Mouse (Mus musculus) limb, embryonic 13.5 days (tissue): ENCODE data around the gene Tmem87b. TPM values are rescaled to one million over a fixed set of nuclear protein-coding genes. Genes with fewer than 3 reads are reported as not detected.

ENCODE experiments used
- ATAC-seq: fragments of 200-750 bp; cut with Nextera tagmentation; 2 replicates; pipeline ENCODE4 v1.8.0; 2017; ENCODE audit warnings: low read depth, moderate number of reproducible peaks, moderate TSS enrichment; ENCODE audit not compliant: low FRiP score
- H3K27ac ChIP-seq: fragments of 300-500 bp; sonication (generic); 2 replicates; pipeline ENCODE4 v1.5.1; 2015; ENCODE audit warnings: inconsistent platforms, mild to moderate bottlenecking, moderate library complexity
- H3K27me3 ChIP-seq: fragments of 300-500 bp; sonication (generic); 2 replicates; pipeline ENCODE4 v1.6.1; 2015; ENCODE audit warnings: mild to moderate bottlenecking, inconsistent platforms
- H3K36me3 ChIP-seq: fragments of 300-500 bp; sonication (generic); 2 replicates; pipeline ENCODE4 v1.6.1; 2015; ENCODE audit warnings: inconsistent platforms, mild to moderate bottlenecking, moderate library complexity
- H3K4me1 ChIP-seq: fragments of 300-500 bp; sonication (generic); 2 replicates; pipeline ENCODE4 v1.6.1; 2015; ENCODE audit warnings: inconsistent platforms
- H3K4me2 ChIP-seq: fragments of 300-500 bp; sonication (generic); replicated peaks from 2 replicates; pipeline ENCODE4 v1.6.1; 2015; ENCODE audit warnings: inconsistent platforms, mild to moderate bottlenecking, moderate library complexity
- H3K4me3 ChIP-seq: fragments of 300-500 bp; sonication (generic); 2 replicates; pipeline ENCODE4 v1.5.1; 2015; ENCODE audit warnings: moderate library complexity, mild to moderate bottlenecking, inconsistent platforms
- H3K9ac ChIP-seq: fragments of 300-500 bp; sonication (generic); 2 replicates; pipeline ENCODE4 v1.6.1; 2015; ENCODE audit warnings: mild to moderate bottlenecking, inconsistent platforms
- H3K9me3 ChIP-seq: fragments of 300-500 bp; sonication (generic); 2 replicates; pipeline ENCODE4 v1.6.1; 2016; ENCODE audit warnings: inconsistent platforms
- WGBS: fragments of 180-500 bp; shearing (Covaris S2); methylation state at CpG from one replicate; pipeline ENCODE4 v1.1.7; 2015; 5-methylcytosine and 5-hydroxymethylcytosine counted together
- polyA plus RNA-seq: library from polyadenylated mRNA; unstranded; fragments of >200 nt; fragmentation: Nextera tagmentation; extraction: Ambion mirVana; gene quantifications from 2 replicates; pipeline ENCODE4 v1.2.1, GENCODE M21; 2015

Tmem87b gene
- polyA plus RNA-seq, 1 experiment from 2014 or later, result 33.8 TPM

- Histone ChIP-seq H3K9ac (no peak overlapping the region), H3K9me3 (no peaks in the 10 kb centered on the region), H3K4me1 (peaks cover 16% of the 10 kb centered on the region), H3K27ac (no peak overlapping the region), H3K27me3 (no peaks in the 10 kb centered on the region), H3K4me2 (no peak overlapping the region), H3K4me3 (no peak overlapping the region), H3K36me3 (peaks cover 35% of the 10 kb centered on the region)
- no peak for ATAC-seq
- WGBS, result 94% methylated on average over 5 of the region's 5 CpGs
Measured at GRCm38 (mm10) chr2:128823893-128824292, 6.0 kb downstream of the Tmem87b start.

GRCm38 (mm10) chr2:128827787-128828186 lies 9.9 kb downstream of the Tmem87b start:
- WGBS, result 96% methylated on average over 1 of the region's 1 CpGs
- no peak for ATAC-seq

GRCm38 (mm10) chr2:128832611-128833010 lies 14.7 kb downstream of the Tmem87b start:
- Histone ChIP-seq H3K9me3 (no peaks in the 10 kb centered on the region), H3K27me3 (no peaks in the 10 kb centered on the region), H3K4me1 (no peaks in the 10 kb centered on the region), H3K4me3 (no peak overlapping the region), H3K27ac (no peak overlapping the region), H3K4me2 (no peak overlapping the region), H3K36me3 (peaks cover 84% of the 10 kb centered on the region), H3K9ac (no peak overlapping the region)
- WGBS, result 91% methylated on average over 3 of the region's 3 CpGs
- ATAC-seq, result no peak

More at GRCm38 (mm10) chr2:128827787-128828186, 9.9 kb downstream of the Tmem87b start:
- H3K4me1 ChIP-seq, result no peaks in the 10 kb centered on the region
- no peak overlapping the region for H3K4me3 ChIP-seq
- peaks cover 64% of the 10 kb centered on the region for H3K36me3 ChIP-seq
- no peaks in the 10 kb centered on the region for H3K27me3 ChIP-seq
- no peak overlapping the region for H3K9ac ChIP-seq
- no peaks in the 10 kb centered on the region for H3K9me3 ChIP-seq
- H3K27ac ChIP-seq, result no peak overlapping the region
- H3K4me2 ChIP-seq, result no peak overlapping the region

- Histone ChIP-seq H3K9me3 (no peaks in the 10 kb centered on the region), H3K27ac (no peak overlapping the region), H3K4me2 (no peak overlapping the region), H3K4me1 (no peaks in the 10 kb centered on the region), H3K9ac (no peak overlapping the region), H3K27me3 (no peaks in the 10 kb centered on the region), H3K4me3 (no peak overlapping the region), H3K36me3 (peaks cover 87% of the 10 kb centered on the region)
- no peak for ATAC-seq
- 93% methylated on average over 2 of the region's 2 CpGs for WGBS
Measured at GRCm38 (mm10) chr2:128833035-128833434, 15.1 kb downstream of the Tmem87b start.

- ATAC-seq, result no peak
- Histone ChIP-seq H3K9me3 (no peaks in the 10 kb centered on the region), H3K27me3 (no peaks in the 10 kb centered on the region), H3K27ac (no peak overlapping the region), H3K9ac (no peak overlapping the region), H3K4me2 (no peak overlapping the region), H3K36me3 (peaks cover 86% of the 10 kb centered on the region), H3K4me1 (no peaks in the 10 kb centered on the region), H3K4me3 (no peak overlapping the region)
- WGBS, result 92% methylated on average over 2 of the region's 2 CpGs
Measured at GRCm38 (mm10) chr2:128833435-128833834, 15.5 kb downstream of the Tmem87b start.

GRCm38 (mm10) chr2:128837531-128837930 lies 19.6 kb downstream of the Tmem87b start:
- no peaks in the 10 kb centered on the region for H3K9me3 ChIP-seq
- H3K27me3 ChIP-seq, result no peaks in the 10 kb centered on the region
- H3K27ac ChIP-seq, result no peak overlapping the region
- peaks cover 79% of the 10 kb centered on the region for H3K36me3 ChIP-seq
- no peak overlapping the region for H3K9ac ChIP-seq
- H3K4me3 ChIP-seq, result no peak overlapping the region
- no peak for ATAC-seq
- H3K4me1 ChIP-seq, result no peaks in the 10 kb centered on the region
- 91% methylated on average over 8 of the region's 8 CpGs for WGBS
- H3K4me2 ChIP-seq, result no peak overlapping the region

GRCm38 (mm10) chr2:128838611-128839010 lies 20.7 kb downstream of the Tmem87b start:
- H3K36me3 ChIP-seq, result peaks cover 79% of the 10 kb centered on the region
- 94% methylated on average over 3 of the region's 3 CpGs for WGBS
- no peak overlapping the region for H3K4me3 ChIP-seq
- no peak overlapping the region for H3K4me2 ChIP-seq
- no peaks in the 10 kb centered on the region for H3K4me1 ChIP-seq
- H3K27ac ChIP-seq, result no peak overlapping the region
- no peak for ATAC-seq
- H3K9me3 ChIP-seq, result no peaks in the 10 kb centered on the region
- H3K9ac ChIP-seq, result no peak overlapping the region
- no peaks in the 10 kb centered on the region for H3K27me3 ChIP-seq

GRCm38 (mm10) chr2:128839501-128839900 lies 21.6 kb downstream of the Tmem87b start:
- ATAC-seq, result no peak
- H3K4me3 ChIP-seq, result no peak overlapping the region
- 89% methylated on average over 2 of the region's 2 CpGs for WGBS

GRCm38 (mm10) chr2:128842437-128842836 lies 24.5 kb downstream of the Tmem87b start:
- H3K9ac ChIP-seq, result no peak overlapping the region
- ATAC-seq, result no peak
- no peaks in the 10 kb centered on the region for H3K27me3 ChIP-seq
- H3K36me3 ChIP-seq, result peaks cover 67% of the 10 kb centered on the region
- H3K4me3 ChIP-seq, result no peak overlapping the region
- no peaks in the 10 kb centered on the region for H3K9me3 ChIP-seq
- no peak overlapping the region for H3K27ac ChIP-seq
- H3K4me1 ChIP-seq, result no peaks in the 10 kb centered on the region
- H3K4me2 ChIP-seq, result no peak overlapping the region
- WGBS, result 93% methylated on average over 8 of the region's 8 CpGs

More at GRCm38 (mm10) chr2:128839501-128839900, 21.6 kb downstream of the Tmem87b start:
- no peak overlapping the region for H3K9ac ChIP-seq
- H3K4me2 ChIP-seq, result no peak overlapping the region
- H3K9me3 ChIP-seq, result no peaks in the 10 kb centered on the region
- H3K27ac ChIP-seq, result no peak overlapping the region
- no peaks in the 10 kb centered on the region for H3K4me1 ChIP-seq
- H3K36me3 ChIP-seq, result peaks cover 77% of the 10 kb centered on the region
- no peaks in the 10 kb centered on the region for H3K27me3 ChIP-seq

- Histone ChIP-seq H3K27ac (no peak overlapping the region), H3K4me1 (no peaks in the 10 kb centered on the region), H3K9ac (no peak overlapping the region), H3K4me2 (no peak overlapping the region), H3K4me3 (no peak overlapping the region), H3K27me3 (no peaks in the 10 kb centered on the region), H3K9me3 (no peaks in the 10 kb centered on the region), H3K36me3 (peaks cover 75% of the 10 kb centered on the region)
- WGBS, result 97% methylated on average over 2 of the region's 2 CpGs
- ATAC-seq, result no peak
Measured at GRCm38 (mm10) chr2:128850036-128850435, 32.1 kb downstream of the Tmem87b start.

GRCm38 (mm10) chr2:128856673-128857072 lies 38.8 kb downstream of the Tmem87b start:
- WGBS, result 81% methylated on average over 1 of the region's 1 CpGs
- peaks cover 21% of the 10 kb centered on the region for H3K36me3 ChIP-seq
- H3K27ac ChIP-seq, result no peak overlapping the region
- no peaks in the 10 kb centered on the region for H3K27me3 ChIP-seq
- ATAC-seq, result no peak
- H3K9me3 ChIP-seq, result 0 out of 2 replicates have a peak, but pooled peaks cover 3% of the 10 kb centered on the region
- H3K4me3 ChIP-seq, result no peak overlapping the region
- H3K4me2 ChIP-seq, result no peak overlapping the region
- no peak overlapping the region for H3K9ac ChIP-seq
- no peaks in the 10 kb centered on the region for H3K4me1 ChIP-seq

GRCm38 (mm10) chr2:128858962-128859361 lies 41.0 kb downstream of the Tmem87b start:
- Histone ChIP-seq H3K9me3 (0 out of 2 replicates have a peak, but pooled peaks cover 3% of the 10 kb centered on the region), H3K4me2 (no peak overlapping the region), H3K27ac (no peak overlapping the region), H3K4me1 (peaks cover 3% of the 10 kb centered on the region), H3K36me3 (peaks cover 5% of the 10 kb centered on the region; the same call in 1 of the 2 replicates), H3K9ac (no peak overlapping the region), H3K4me3 (no peak overlapping the region), H3K27me3 (peaks cover 8% of the 10 kb centered on the region)
- 88% methylated on average over 6 of the region's 6 CpGs for WGBS
- no peak for ATAC-seq

GRCm38 (mm10) chr2:128859861-128860260 lies 41.9 kb downstream of the Tmem87b start:
- ATAC-seq, result no peak
- peaks cover 3% of the 10 kb centered on the region for H3K4me1 ChIP-seq
- H3K4me2 ChIP-seq, result no peak overlapping the region
- no peak overlapping the region for H3K4me3 ChIP-seq
- WGBS, result 78% methylated on average over 3 of the region's 3 CpGs
- H3K9ac ChIP-seq, result no peak overlapping the region
- no peaks in the 10 kb centered on the region for H3K36me3 ChIP-seq
- H3K27ac ChIP-seq, result no peak overlapping the region
- peaks cover 12% of the 10 kb centered on the region for H3K27me3 ChIP-seq
- 0 out of 2 replicates have a peak, but pooled peaks cover 3% of the 10 kb centered on the region for H3K9me3 ChIP-seq
